Mouse (Mus musculus) cerebellum, adult 2 months (tissue): ENCODE measurements at regions not wholly inside any gene's neighbourhood (a gene's known extent, or its start where the extent isn't known, plus 50 kb on each side); places are given as distances from the start of the nearest gene placed in this dataset.

Experiments
- CTCF ChIP-seq: fragments of 200-500 bp; IDR thresholded peaks from 2 replicates; pipeline ENCODE4 v1.5.1; 2011; ENCODE audit warnings: low read depth, mild to moderate bottlenecking, control low read depth, low read length, moderate library complexity, borderline replicate concordance; ENCODE audit not compliant: insufficient read depth
- POLR2A ChIP-seq: fragments of 200-500 bp; IDR thresholded peaks from 2 replicates; pipeline ENCODE4 v1.6.1; 2011; ENCODE audit warnings: low read length, control low read depth, borderline replicate concordance; ENCODE audit not compliant: insufficient read depth

DNA sequence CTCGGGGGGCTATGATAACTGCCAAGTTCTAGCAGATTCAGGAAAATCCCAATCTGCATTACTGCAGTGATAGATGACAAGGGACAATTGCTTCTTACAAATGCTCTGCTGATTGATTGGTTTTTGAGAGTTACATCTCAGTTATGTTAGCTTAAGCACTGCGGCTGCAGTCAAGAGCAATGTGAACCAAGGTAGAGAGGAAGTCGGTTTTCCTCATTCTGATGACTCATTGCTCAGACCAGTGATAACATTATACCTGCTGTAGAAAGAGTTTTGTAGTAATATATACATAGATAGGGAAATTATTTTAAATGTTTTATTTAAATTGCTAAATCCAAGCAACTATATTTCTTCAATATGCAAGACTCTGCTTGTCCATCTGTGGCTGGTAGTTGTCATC, 126.0 kb upstream of the Man1a start:
- no peak for TF ChIP-seq POLR2A
- TF ChIP-seq CTCF: no peak
